Mouse (Mus musculus) frontal cortex, adult 2 months (tissue): ENCODE measurements around the gene Xrcc6. TPM values are rescaled to one million over a fixed set of nuclear protein-coding genes. Genes with fewer than 3 reads are reported as not detected.

ENCODE experiments used
- DNase-seq, 2 experiments: peaks; one replicate each; pipeline ENCODE4 v3.0.0; 2022; ENCODE audit warnings: low spot score in 1 of 2; ENCODE audit errors: extremely low spot score in 1 of 2
- polyA plus RNA-seq: library from polyadenylated mRNA; depleted of rRNA; stranded (reverse); fragments of >200 nt; gene quantifications from 2 replicates; pipeline ENCODE4 v1.2.3, GENCODE M21; 2012; rRNA removed

Gene Xrcc6
- polyA plus RNA-seq, 1 experiment = 27.2 TPM

DNA sequence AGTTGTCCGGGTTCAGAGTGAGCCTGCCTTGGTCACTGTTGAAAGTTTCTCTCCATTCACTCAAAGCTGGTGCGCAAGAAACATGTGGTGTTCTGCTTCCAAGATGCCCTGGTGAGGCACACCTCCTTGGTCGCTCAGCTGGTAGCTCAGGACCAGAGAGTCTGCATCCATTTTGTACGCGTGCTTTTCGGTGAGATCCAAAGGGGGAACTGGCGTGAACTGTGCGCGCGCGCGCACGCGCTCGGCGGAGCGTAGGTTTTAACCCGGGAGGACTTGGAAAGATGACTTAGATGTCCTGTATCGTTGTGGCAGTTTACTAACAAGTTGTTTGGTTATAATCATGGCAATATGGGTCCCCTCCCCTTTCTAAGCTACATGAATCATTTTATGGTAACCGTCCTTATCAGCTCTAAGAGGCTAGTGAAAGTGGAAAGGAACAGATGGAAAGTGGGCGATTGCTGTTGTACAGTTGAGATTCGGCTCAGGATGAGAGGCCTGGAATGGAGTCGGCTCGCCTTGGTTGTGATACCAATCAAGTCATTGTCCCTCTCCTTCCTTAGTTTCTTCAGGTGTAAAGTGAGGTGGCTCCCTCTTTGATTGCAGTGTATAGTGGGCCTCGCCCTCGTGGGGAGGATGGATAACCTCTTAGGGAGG, 84.3 kb downstream of the Xrcc6 start:
- peak in 1 of 2 experiments; percentile 72 for DNase-seq

DNA sequence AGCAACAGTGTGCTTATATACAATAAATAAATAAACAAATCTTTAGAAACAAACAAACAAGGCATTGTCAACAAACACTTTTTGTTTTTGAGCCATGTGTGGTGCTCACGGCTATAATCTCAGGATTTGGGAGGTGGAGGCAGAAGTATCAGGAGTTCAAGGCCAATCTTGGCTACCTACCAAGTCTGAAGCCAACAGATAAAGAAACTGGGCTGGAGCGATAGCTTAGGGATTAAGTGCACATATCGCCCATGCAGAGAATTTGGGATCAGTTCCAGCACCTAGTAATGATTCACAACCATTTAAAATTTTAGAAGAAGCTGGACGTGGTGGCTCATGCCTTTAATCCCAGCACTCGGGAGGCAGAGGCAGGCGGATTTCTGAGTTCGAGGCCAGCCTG, 85.9 kb downstream of the Xrcc6 start:
- DNase-seq = no peak

DNA sequence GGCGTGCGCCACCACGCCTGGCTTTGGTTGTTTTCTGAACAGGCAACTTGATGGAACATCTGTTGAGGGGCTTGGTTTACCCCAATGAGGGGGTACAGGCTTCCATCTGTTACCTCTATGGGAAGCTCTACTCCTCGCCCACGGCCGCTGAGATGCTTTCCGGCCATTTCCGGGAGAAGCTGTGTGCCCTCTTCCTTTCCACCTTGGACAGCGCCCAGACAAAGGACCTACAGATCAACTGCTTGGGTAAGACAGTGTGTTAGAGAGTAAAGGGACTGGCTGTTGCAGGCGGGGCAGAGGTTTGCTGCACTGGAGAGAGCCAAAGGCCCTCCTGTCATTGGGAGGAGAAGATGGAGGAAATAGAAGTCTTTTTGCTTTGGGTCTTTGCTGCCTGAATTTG, 92.2 kb downstream of the Xrcc6 start:
- no peak for DNase-seq

DNA sequence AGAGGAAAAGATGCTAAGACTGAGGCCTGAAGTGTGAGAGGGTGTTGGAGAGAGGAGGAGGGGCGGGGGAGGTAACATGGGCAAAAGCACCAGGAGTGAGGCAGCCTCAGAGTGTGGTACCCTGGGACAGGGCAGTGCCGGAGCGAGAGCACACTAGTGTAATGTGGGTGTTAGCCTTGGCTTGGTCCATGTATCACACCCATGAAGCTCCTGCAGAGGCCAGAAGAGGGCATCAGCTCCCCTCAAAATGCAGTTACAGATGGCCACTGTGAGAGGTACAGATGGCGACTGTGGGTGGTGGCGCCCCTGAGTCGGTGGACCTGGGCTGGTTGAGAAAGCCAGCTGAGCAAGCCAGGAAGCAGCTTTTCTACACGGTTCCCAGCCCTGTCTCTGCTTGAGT, 93.5 kb downstream of the Xrcc6 start:
- peak; percentile 65 to 80 for DNase-seq

DNA sequence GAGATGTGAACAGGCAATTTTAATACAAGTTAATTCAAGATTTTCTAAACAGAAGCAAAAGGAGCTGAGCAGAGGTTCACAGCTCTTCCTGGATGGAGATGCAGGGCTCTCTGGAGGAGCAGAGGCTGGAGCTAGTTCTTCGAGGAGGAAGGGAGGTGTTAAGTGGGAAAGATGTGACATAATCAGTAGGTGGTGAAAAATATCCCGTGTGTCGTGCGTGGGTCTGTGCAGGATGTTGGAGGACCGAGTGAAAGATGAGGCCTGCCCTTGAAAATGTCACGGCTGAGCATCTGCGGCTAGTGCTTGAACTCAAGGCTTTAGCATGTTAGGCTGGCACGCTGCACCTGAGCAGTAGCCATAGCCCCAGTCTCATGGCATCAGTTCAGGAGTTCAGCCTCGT, 98.0 kb downstream of the Xrcc6 start:
- DNase-seq = peak; percentile 43 to 74

DNA sequence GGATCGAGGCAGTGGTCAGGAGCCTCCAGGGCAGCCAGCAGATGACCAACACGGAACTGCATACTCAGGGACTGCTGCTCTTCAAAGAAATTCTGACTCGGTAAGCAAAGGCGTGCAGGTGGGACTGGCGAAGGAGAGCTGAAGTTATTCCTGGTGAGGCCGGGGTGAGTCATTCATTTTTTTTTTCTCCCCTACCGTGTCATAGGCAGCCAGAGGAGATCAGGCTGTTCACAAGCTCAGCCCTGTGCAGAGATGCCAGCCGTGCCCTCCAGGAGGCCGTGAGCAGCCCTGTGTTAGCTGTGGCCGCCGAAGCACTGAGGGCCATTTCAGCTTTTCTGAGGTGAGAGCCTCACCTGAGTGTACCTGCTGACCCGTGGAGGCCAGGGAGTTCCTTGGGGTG, 98.5 kb downstream of the Xrcc6 start:
- DNase-seq = peak; percentile 45 to 70

DNA sequence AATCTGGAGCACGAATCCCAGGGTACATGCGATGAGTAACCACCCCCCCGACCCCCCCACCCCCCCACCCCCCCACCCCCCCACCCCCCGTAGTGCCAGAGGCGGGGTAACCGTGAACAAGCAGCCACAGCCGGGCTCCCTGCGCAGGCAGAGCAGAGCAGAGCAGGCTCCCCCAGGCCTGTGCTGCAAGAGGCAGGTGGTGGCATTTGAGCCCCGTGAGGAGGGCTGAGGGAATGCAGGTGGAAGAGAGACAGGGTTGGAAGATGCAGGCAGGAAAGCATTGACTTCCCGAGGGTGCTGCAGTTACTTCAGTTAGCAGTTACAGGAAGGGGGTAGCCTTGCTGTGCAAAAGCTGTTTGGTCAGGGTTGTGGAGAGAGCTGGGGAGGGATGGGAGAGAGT, 99.6 kb downstream of the Xrcc6 start:
- DNase-seq = peak in 1 of 2 experiments; percentile 63

Other genes starting within 250 kb of the Xrcc6 start
- 82.6 and 89.3 TPM in 2 replicates for gene Zc3h7b, start 242.8 kb upstream of the Xrcc6 start, polyA plus RNA-seq
- 131 and 140 TPM in 2 replicates for gene Rangap1, start 242.3 kb upstream of the Xrcc6 start, polyA plus RNA-seq
- 245 and 256 TPM in 2 replicates for gene Tef, start 185.4 kb upstream of the Xrcc6 start, polyA plus RNA-seq
- gene Tob2, start 129.0 kb upstream of the Xrcc6 start, polyA plus RNA-seq = 21.1 and 22.6 TPM in 2 replicates
- 47.0 and 53.8 TPM in 2 replicates for gene Phf5a, start 115.9 kb upstream of the Xrcc6 start, polyA plus RNA-seq
- gene Aco2, start 115.5 kb upstream of the Xrcc6 start, polyA plus RNA-seq = 534 and 538 TPM in 2 replicates
- gene Polr3h, start 61.6 kb upstream of the Xrcc6 start, polyA plus RNA-seq = 48.7 and 59.8 TPM in 2 replicates
- gene Csdc2, start 51.1 kb upstream of the Xrcc6 start, polyA plus RNA-seq = 228 and 277 TPM in 2 replicates
- 283 and 289 TPM in 2 replicates for gene Pmm1, start 26.9 kb upstream of the Xrcc6 start, polyA plus RNA-seq
- gene 1700029P11Rik, start 7.3 kb upstream of the Xrcc6 start, polyA plus RNA-seq = not detected in 2 replicates
- gene Desi1, start 46.0 kb downstream of the Xrcc6 start, polyA plus RNA-seq = 112 and 120 TPM in 2 replicates
- gene Snu13, start 59.8 kb downstream of the Xrcc6 start, polyA plus RNA-seq = 132 and 144 TPM in 2 replicates
- gene 4930407I10Rik, start 71.3 kb downstream of the Xrcc6 start, polyA plus RNA-seq = not detected in 2 replicates
- 3.8 and 4.1 TPM in 2 replicates for gene Mei1, start 82.2 kb downstream of the Xrcc6 start, polyA plus RNA-seq
- gene Ccdc134, start 140.1 kb downstream of the Xrcc6 start, polyA plus RNA-seq = 23.1 TPM in 2 replicates
- gene Srebf2, start 159.3 kb downstream of the Xrcc6 start, polyA plus RNA-seq = 142 and 155 TPM in 2 replicates
- 57.1 and 79.6 TPM in 2 replicates for gene Shisa8, start 225.0 kb downstream of the Xrcc6 start, polyA plus RNA-seq
- gene Tnfrsf13c, start 236.5 kb downstream of the Xrcc6 start, polyA plus RNA-seq = 1.4 and 2.6 TPM in 2 replicates